Mouse (Mus musculus) midbrain, embryonic 16.5 days (tissue): ENCODE results near the gene Gm21885. TPM values are rescaled to one million over a fixed set of nuclear protein-coding genes. Genes with fewer than 3 reads are reported as not detected.

Experiments
- ATAC-seq: fragments of 200-750 bp; cut with Nextera tagmentation; 2 replicates; pipeline ENCODE4 v1.8.0; 2017; ENCODE audit warnings: moderate TSS enrichment
- H3K27ac ChIP-seq: fragments of 300-500 bp; sonication (generic); 2 replicates; pipeline ENCODE4 v1.5.1; 2014; ENCODE audit warnings: mild to moderate bottlenecking, low read length, mixed read lengths
- H3K27me3 ChIP-seq: fragments of 300-500 bp; sonication (generic); 2 replicates; pipeline ENCODE4 v1.6.1; 2014; ENCODE audit warnings: low read depth, low read length, mixed read lengths; ENCODE audit not compliant: control insufficient read depth, insufficient read depth
- H3K36me3 ChIP-seq: fragments of 300-500 bp; sonication (generic); 2 replicates; pipeline ENCODE4 v1.6.1; 2014; ENCODE audit warnings: mild to moderate bottlenecking, low read length, moderate library complexity, mixed read lengths; ENCODE audit not compliant: control insufficient read depth, insufficient read depth
- H3K4me1 ChIP-seq: fragments of 300-500 bp; sonication (generic); 2 replicates; pipeline ENCODE4 v1.6.1; 2014; ENCODE audit warnings: mild to moderate bottlenecking, low read length, mixed read lengths; ENCODE audit not compliant: control insufficient read depth, insufficient read depth
- H3K4me2 ChIP-seq: fragments of 300-500 bp; sonication (generic); 2 replicates; pipeline ENCODE4 v1.6.1; 2014; ENCODE audit warnings: mild to moderate bottlenecking, low read length, mixed read lengths
- H3K4me3 ChIP-seq: fragments of 300-500 bp; sonication (generic); 2 replicates; pipeline ENCODE4 v1.5.1; 2014; ENCODE audit warnings: low read depth, mild to moderate bottlenecking, low read length, moderate library complexity, mixed read lengths
- H3K9ac ChIP-seq: fragments of 300-500 bp; sonication (generic); 2 replicates; pipeline ENCODE4 v1.6.1; 2014; ENCODE audit warnings: low read depth, low read length, mixed read lengths
- H3K9me3 ChIP-seq: fragments of 300-500 bp; sonication (generic); replicated peaks from 2 replicates; pipeline ENCODE4 v1.6.1; 2014; ENCODE audit warnings: mild to moderate bottlenecking, low read length, mixed read lengths; ENCODE audit not compliant: control insufficient read depth, poor library complexity, severe bottlenecking
- WGBS: fragments of 180-500 bp; shearing (Covaris S2); extraction: QIAGEN DNeasy Blood & Tissue Kit; methylation state at CpG from one replicate; pipeline ENCODE4 v1.1.7; 2014; 5-methylcytosine and 5-hydroxymethylcytosine counted together
- polyA plus RNA-seq: library from polyadenylated mRNA; unstranded; fragments of >200 nt; fragmentation: Nextera tagmentation; extraction: Ambion mirVana; gene quantifications from 2 replicates; pipeline ENCODE4 v1.2.1, GENCODE M21; 2015

Gene Gm21885
- polyA plus RNA-seq, 1 experiment from 2014 or later, result 0.95 TPM

DNA sequence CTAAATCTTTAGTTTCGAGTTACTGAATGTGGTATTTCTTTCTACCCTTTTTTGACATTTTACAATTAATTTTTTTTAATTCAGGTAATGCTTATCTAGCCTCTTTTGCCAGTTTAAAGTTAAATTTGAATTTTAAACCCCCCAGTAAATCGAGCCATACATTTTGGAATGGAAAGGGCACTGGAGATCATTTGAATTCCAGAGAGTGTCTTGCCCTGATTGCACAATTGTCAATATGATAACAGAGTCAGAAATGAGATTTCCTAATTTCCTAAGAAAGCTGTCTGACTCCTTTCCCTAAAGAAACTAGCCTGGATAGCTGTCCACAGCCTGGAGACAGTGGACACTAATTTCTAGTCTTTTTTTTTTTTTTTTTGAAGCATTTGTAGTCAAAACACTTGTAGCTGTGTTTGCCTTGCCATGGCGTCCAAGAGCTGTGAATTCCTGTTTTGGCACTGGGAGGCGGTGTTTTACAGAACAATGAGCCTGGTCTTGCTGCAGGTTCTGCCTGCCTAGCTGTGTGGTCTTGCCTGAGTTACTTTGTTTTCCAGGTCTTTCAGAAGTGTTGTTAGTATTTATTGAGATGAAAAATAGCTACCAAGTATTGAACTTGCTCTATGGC is 47.7 kb downstream of the Gm21885 start:
- peak overlapping the region; percentile 82; the same call in 1 of the 2 replicates for H3K4me2 ChIP-seq
- peaks cover under 1% of the 10 kb centered on the region for H3K36me3 ChIP-seq
- no peak overlapping the region for H3K4me3 ChIP-seq
- 38% methylated on average over 4 of the region's 4 CpGs for WGBS
- H3K27ac ChIP-seq, result 0 out of 2 replicates have a peak overlapping the region, but pooled peaks have one; percentile 47
- no peaks in the 10 kb centered on the region for H3K27me3 ChIP-seq
- H3K9ac ChIP-seq, result no peak overlapping the region
- no peaks in the 10 kb centered on the region for H3K9me3 ChIP-seq
- no peak for ATAC-seq
- H3K4me1 ChIP-seq, result peaks cover 29% of the 10 kb centered on the region

DNA sequence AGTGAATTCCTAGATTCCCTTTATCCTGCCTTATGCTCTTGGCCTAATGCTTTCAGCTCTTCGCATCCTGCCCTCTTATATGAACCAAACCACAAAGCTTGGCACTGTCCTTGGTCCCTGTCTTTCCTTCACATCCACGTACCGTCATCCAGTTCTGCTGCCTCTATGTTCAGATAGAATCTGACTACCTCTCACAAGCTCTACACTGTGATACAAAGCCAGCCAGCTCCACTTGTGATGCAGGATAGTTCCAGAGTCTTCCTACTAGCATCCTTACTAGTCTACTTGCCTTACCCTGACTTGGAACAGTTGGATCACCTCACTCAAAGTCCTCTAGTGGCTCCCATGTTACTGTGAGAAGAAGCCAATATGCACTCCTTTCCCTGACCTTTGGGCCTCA is 48.5 kb downstream of the Gm21885 start:
- Histone ChIP-seq H3K4me3 (no peak overlapping the region), H3K4me1 (peaks cover 29% of the 10 kb centered on the region), H3K27ac (no peak overlapping the region), H3K4me2 (peak overlapping the region; percentile 25), H3K27me3 (no peaks in the 10 kb centered on the region), H3K36me3 (peaks cover 4% of the 10 kb centered on the region), H3K9me3 (no peaks in the 10 kb centered on the region), H3K9ac (no peak overlapping the region; the same call in 1 of the 2 replicates)
- 90% methylated on average over 3 of the region's 3 CpGs for WGBS
- ATAC-seq, result no peak

GRCm38 (mm10) chr11:94332726-94333125 is 51.1 kb downstream of the Gm21885 start:
- Histone ChIP-seq H3K36me3 (peaks cover 8% of the 10 kb centered on the region), H3K9me3 (no peaks in the 10 kb centered on the region), H3K9ac (no peak overlapping the region), H3K27ac (no peak overlapping the region), H3K4me3 (no peak overlapping the region), H3K4me1 (peaks cover 22% of the 10 kb centered on the region), H3K4me2 (no peak overlapping the region), H3K27me3 (no peaks in the 10 kb centered on the region)
- 93% methylated on average over 6 of the region's 6 CpGs for WGBS
- no peak for ATAC-seq

GRCm38 (mm10) chr11:94334386-94334968 is 52.8 kb downstream of the Gm21885 start:
- Histone ChIP-seq H3K4me3 (no peak overlapping the region), H3K36me3 (peaks cover 23% of the 10 kb centered on the region), H3K4me2 (no peak overlapping the region), H3K27me3 (no peaks in the 10 kb centered on the region), H3K27ac (no peak overlapping the region), H3K9me3 (no peaks in the 10 kb centered on the region), H3K9ac (no peak overlapping the region), H3K4me1 (peaks cover 15% of the 10 kb centered on the region)
- ATAC-seq, result no peak
- WGBS, result 90% methylated on average over 8 of the region's 8 CpGs

Other genes with a start within 250 kb of the Gm21885 start
- gene Tob1, start 70.4 kb upstream of the Gm21885 start, polyA plus RNA-seq, result 28.1 and 28.6 TPM in 2 replicates
- gene Wfikkn2, start 35.9 kb upstream of the Gm21885 start, polyA plus RNA-seq, result 4.1 and 5.0 TPM in 2 replicates
- 142 and 159 TPM in 2 replicates for gene Luc7l3, start 40.1 kb downstream of the Gm21885 start, polyA plus RNA-seq
- gene Ankrd40, start 46.1 kb downstream of the Gm21885 start, polyA plus RNA-seq, result 8.5 and 10.2 TPM in 2 replicates
- 0.57 and 0.92 TPM in 2 replicates for gene Abcc3, start 111.1 kb downstream of the Gm21885 start, polyA plus RNA-seq
- 18.4 and 21.2 TPM in 2 replicates for gene Cacna1g, start 192.3 kb downstream of the Gm21885 start, polyA plus RNA-seq
- gene Spata20, start 204.3 kb downstream of the Gm21885 start, polyA plus RNA-seq, result 0.43 and 0.66 TPM in 2 replicates
- gene Epn3, start 218.1 kb downstream of the Gm21885 start, polyA plus RNA-seq, result 0.43 and 0.57 TPM in 2 replicates
- gene Mycbpap, start 239.9 kb downstream of the Gm21885 start, polyA plus RNA-seq, result 4.9 and 5.6 TPM in 2 replicates